Mouse (Mus musculus) embryonic facial prominence, embryonic 15.5 days (tissue): ENCODE results near the gene Gtf3c2. TPM values are rescaled to one million over a fixed set of nuclear protein-coding genes. Genes with fewer than 3 reads are reported as not detected.
A peak's percentile ranks its signal among the peaks of the same experiment; 100 is the strongest.

Source experiments
- ATAC-seq: fragments of 200-750 bp; cut with Nextera tagmentation; 2 replicates; pipeline ENCODE4 v1.8.0; 2017; ENCODE audit warnings: low read depth, moderate TSS enrichment; ENCODE audit not compliant: insufficient number of reproducible peaks, low FRiP score, low TSS enrichment
- H3K27ac ChIP-seq: fragments of 300-500 bp; sonication (generic); replicated peaks from 2 replicates; pipeline ENCODE4 v1.5.1; 2015; ENCODE audit warnings: mild to moderate bottlenecking, inconsistent platforms
- H3K27me3 ChIP-seq: fragments of 300-500 bp; sonication (generic); 2 replicates; pipeline ENCODE4 v1.6.1; 2015; ENCODE audit warnings: inconsistent platforms
- H3K36me3 ChIP-seq: fragments of 300-500 bp; sonication (generic); 2 replicates; pipeline ENCODE4 v1.6.1; 2015; ENCODE audit warnings: mild to moderate bottlenecking, inconsistent platforms
- H3K4me1 ChIP-seq: fragments of 300-500 bp; sonication (generic); 2 replicates; pipeline ENCODE4 v1.6.1; 2015; ENCODE audit warnings: inconsistent platforms
- H3K4me2 ChIP-seq: fragments of 300-500 bp; sonication (generic); replicated peaks from 2 replicates; pipeline ENCODE4 v1.6.1; 2015; ENCODE audit warnings: mild to moderate bottlenecking, inconsistent platforms
- H3K4me3 ChIP-seq: fragments of 300-500 bp; sonication (generic); replicated peaks from 2 replicates; pipeline ENCODE4 v1.5.1; 2015; ENCODE audit warnings: mild to moderate bottlenecking, inconsistent platforms
- H3K9ac ChIP-seq: fragments of 300-500 bp; sonication (generic); 2 replicates; pipeline ENCODE4 v1.6.1; 2015; ENCODE audit warnings: inconsistent platforms
- H3K9me3 ChIP-seq: fragments of 300-500 bp; sonication (generic); replicated peaks from 2 replicates; pipeline ENCODE4 v1.6.1; 2016; ENCODE audit warnings: inconsistent platforms
- WGBS: fragments of 180-500 bp; shearing (Covaris S2); methylation state at CpG from one replicate; pipeline ENCODE4 v1.1.7; 2015; 5-methylcytosine and 5-hydroxymethylcytosine counted together
- polyA plus RNA-seq: library from polyadenylated mRNA; unstranded; fragments of >200 nt; fragmentation: Nextera tagmentation; extraction: Ambion mirVana; gene quantifications from 2 replicates; pipeline ENCODE4 v1.2.1, GENCODE M21; 2015

Gene Gtf3c2
- polyA plus RNA-seq, 1 experiment from 2014 or later = 71.5 TPM

- H3K4me2 ChIP-seq = no peak overlapping the region
- 92% methylated on average over 6 of the region's 6 CpGs for WGBS
- H3K4me1 ChIP-seq = peaks cover 21% of the 10 kb centered on the region
- H3K27ac ChIP-seq = no peak overlapping the region
- H3K9me3 ChIP-seq = peaks cover 4% of the 10 kb centered on the region; the same call in 1 of the 2 replicates
- H3K9ac ChIP-seq = no peak overlapping the region
- H3K4me3 ChIP-seq = no peak overlapping the region
- H3K36me3 ChIP-seq = peaks cover 64% of the 10 kb centered on the region
- no peaks in the 10 kb centered on the region for H3K27me3 ChIP-seq
- no peak for ATAC-seq
These were observed 24.5 kb upstream of the Gtf3c2 start for GRCm38 (mm10) chr5:31204421-31204820.

GRCm38 (mm10) chr5:31203866-31204265, 23.9 kb upstream of the Gtf3c2 start:
- H3K36me3 ChIP-seq = peaks cover 70% of the 10 kb centered on the region
- H3K27me3 ChIP-seq = no peaks in the 10 kb centered on the region
- H3K4me3 ChIP-seq = no peak overlapping the region
- H3K4me2 ChIP-seq = no peak overlapping the region
- peaks cover 4% of the 10 kb centered on the region; the same call in 1 of the 2 replicates for H3K9me3 ChIP-seq
- H3K9ac ChIP-seq = no peak overlapping the region
- no peak overlapping the region for H3K27ac ChIP-seq
- peaks cover 21% of the 10 kb centered on the region for H3K4me1 ChIP-seq
- no peak for ATAC-seq
- 86% methylated on average over 2 of the region's 2 CpGs for WGBS

DNA sequence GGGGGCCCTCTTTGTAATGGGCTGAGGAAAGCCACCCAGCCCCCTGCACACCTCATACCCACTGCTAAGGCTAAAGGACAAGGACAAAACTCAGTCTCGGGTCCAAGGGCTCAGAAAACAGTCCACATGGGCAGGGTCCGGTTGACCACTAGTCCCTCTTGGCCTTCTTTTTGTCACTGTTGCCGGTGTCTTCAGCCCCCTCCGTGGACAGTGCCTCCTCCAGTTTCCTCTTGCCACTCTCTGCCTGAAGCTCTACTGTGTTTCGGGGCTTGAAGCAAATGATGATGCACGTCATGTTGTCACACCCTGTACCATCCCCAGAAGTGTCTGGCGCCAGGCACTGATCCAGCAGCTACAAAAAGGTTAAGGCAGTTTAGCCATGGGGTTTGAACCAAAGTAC, 23.0 kb upstream of the Gtf3c2 start:
- peaks cover 21% of the 10 kb centered on the region for H3K4me1 ChIP-seq
- peaks cover 4% of the 10 kb centered on the region; the same call in 1 of the 2 replicates for H3K9me3 ChIP-seq
- H3K4me3 ChIP-seq = peak overlapping the region; percentile 90
- WGBS = 82% methylated on average over 7 of the region's 7 CpGs
- peak overlapping the region; percentile 79 for H3K4me2 ChIP-seq
- no peaks in the 10 kb centered on the region for H3K27me3 ChIP-seq
- no peak for ATAC-seq
- H3K9ac ChIP-seq = no peak overlapping the region
- H3K36me3 ChIP-seq = peaks cover 74% of the 10 kb centered on the region
- H3K27ac ChIP-seq = peak overlapping the region; percentile 86

DNA sequence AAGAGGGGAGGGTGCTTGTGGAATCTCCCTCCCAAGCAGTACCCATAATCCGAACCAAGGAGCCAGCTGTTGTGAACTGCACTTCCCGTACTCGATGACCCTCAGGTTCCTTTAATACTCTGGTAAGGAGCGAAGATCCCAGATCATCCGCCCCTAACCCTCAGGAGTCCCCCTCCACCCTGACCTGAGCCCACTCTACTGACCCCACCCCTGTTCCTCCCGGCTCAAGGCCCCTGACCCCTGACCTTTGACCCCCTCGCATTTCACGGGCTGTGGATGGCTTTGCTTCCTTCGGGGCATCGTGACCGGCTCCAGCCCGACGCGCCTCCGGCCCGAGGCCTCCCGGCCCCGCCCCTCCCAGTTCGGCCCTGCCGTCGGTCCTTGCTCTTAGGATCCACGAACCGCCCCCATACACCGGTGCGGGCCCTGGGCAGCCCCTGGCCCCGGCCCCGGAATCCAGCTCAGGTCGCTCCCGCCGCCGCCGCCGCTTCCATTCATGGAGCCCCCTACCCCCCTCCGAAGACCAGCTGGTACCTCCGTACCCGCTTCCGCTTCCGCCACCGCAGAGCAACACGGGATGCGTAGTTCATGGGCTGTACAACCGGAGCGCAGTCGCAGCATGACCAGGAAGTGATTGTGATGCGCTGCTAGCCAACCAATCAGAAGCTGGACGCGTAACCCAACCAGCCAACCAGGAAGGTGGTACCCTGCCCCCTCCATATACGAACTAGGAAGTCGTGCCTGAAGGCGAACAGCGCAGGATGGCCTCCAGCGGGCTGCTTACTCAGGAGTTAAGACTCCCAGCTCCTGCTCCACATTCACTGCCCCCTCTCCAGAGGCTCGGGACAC, 22.0 kb upstream of the Gtf3c2 start, which contains the start of gene Zfp513:
Zfp513 (minus strand) TSS at position 562 of the 849 bp plus-strand sequence.
- peaks cover 4% of the 10 kb centered on the region; the same call in 1 of the 2 replicates for H3K9me3 ChIP-seq
- peak within 1 kb of the TSS; percentile 79 for H3K4me2 ChIP-seq
- H3K4me1 ChIP-seq = peaks cover 21% of the 10 kb centered on the region
- ATAC-seq = peak; percentile 96
- peaks cover 76% of the 10 kb centered on the region for H3K36me3 ChIP-seq
- H3K27ac ChIP-seq = peak within 1 kb of the TSS; percentile 86
- H3K9ac ChIP-seq = peak within 1 kb of the TSS; percentile 84
- WGBS = under 1% methylated on average over 53 of the region's 53 CpGs
- H3K27me3 ChIP-seq = no peaks in the 10 kb centered on the region
- H3K4me3 ChIP-seq = peak within 1 kb of the TSS; percentile 90

GRCm38 (mm10) chr5:31201042-31201741, 21.2 kb upstream of the Gtf3c2 start:
- H3K27ac ChIP-seq = peak overlapping the region; percentile 84
- peak overlapping the region; percentile 84 for H3K9ac ChIP-seq
- peak overlapping the region; percentile 79 for H3K4me2 ChIP-seq
- no peak for ATAC-seq
- WGBS = 14% methylated on average over 13 of the region's 13 CpGs
- H3K4me1 ChIP-seq = peaks cover 21% of the 10 kb centered on the region
- H3K4me3 ChIP-seq = peak overlapping the region; percentile 90
- peaks cover 4% of the 10 kb centered on the region; the same call in 1 of the 2 replicates for H3K9me3 ChIP-seq
- no peaks in the 10 kb centered on the region for H3K27me3 ChIP-seq
- H3K36me3 ChIP-seq = peaks cover 78% of the 10 kb centered on the region

DNA sequence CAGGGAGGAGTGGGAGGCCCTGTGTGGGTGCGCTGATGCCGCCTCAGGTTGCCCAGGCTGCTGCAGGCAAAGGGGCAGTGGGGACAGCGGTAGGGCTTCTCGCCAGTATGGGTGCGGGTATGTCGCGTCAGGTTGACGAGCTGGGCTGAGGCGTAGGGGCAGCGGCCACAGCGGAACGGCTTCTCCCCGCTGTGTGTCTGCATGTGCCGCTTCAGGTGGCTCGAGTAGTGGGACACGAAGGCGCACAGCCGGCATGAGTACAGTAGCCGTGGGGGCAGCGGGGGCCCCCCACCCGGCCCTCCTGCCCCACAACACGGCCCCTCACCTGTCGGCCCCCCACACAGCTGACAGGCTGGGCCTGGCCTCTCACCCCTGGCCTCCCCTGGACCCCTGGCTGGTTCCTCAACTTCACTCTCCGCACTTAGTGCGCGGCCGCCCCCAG, 20.4 kb upstream of the Gtf3c2 start:
- Histone ChIP-seq H3K4me1 (peaks cover 21% of the 10 kb centered on the region), H3K4me2 (0 out of 2 replicates have a peak overlapping the region, but pooled peaks have one; percentile 79), H3K9me3 (peaks cover 4% of the 10 kb centered on the region; the same call in 1 of the 2 replicates), H3K9ac (no peak overlapping the region), H3K36me3 (peaks cover 79% of the 10 kb centered on the region), H3K27me3 (no peaks in the 10 kb centered on the region), H3K27ac (no peak overlapping the region), H3K4me3 (peak overlapping the region; percentile 90)
- WGBS = 89% methylated on average over 27 of the region's 27 CpGs
- ATAC-seq = no peak

GRCm38 (mm10) chr5:31199893-31200292, 19.9 kb upstream of the Gtf3c2 start:
- H3K27me3 ChIP-seq = no peaks in the 10 kb centered on the region
- H3K4me3 ChIP-seq = no peak overlapping the region
- WGBS = 85% methylated on average over 9 of the region's 9 CpGs
- ATAC-seq = no peak
- H3K27ac ChIP-seq = no peak overlapping the region
- H3K4me1 ChIP-seq = peaks cover 21% of the 10 kb centered on the region
- no peak overlapping the region for H3K9ac ChIP-seq
- no peak overlapping the region for H3K4me2 ChIP-seq
- peaks cover 4% of the 10 kb centered on the region; the same call in 1 of the 2 replicates for H3K9me3 ChIP-seq
- peaks cover 78% of the 10 kb centered on the region for H3K36me3 ChIP-seq

- H3K9ac ChIP-seq = no peak overlapping the region
- H3K27ac ChIP-seq = no peak overlapping the region
- WGBS = 92% methylated on average over 19 of the region's 19 CpGs
- H3K4me2 ChIP-seq = no peak overlapping the region
- H3K9me3 ChIP-seq = peaks cover 4% of the 10 kb centered on the region; the same call in 1 of the 2 replicates
- peaks cover 25% of the 10 kb centered on the region for H3K4me1 ChIP-seq
- H3K36me3 ChIP-seq = peaks cover 79% of the 10 kb centered on the region
- H3K4me3 ChIP-seq = no peak overlapping the region
- H3K27me3 ChIP-seq = no peaks in the 10 kb centered on the region
- no peak for ATAC-seq
These were observed 19.5 kb upstream of the Gtf3c2 start for GRCm38 (mm10) chr5:31199321-31199892.

GRCm38 (mm10) chr5:31198616-31199320, 18.8 kb upstream of the Gtf3c2 start:
- no peaks in the 10 kb centered on the region for H3K27me3 ChIP-seq
- no peak for ATAC-seq
- no peak overlapping the region for H3K27ac ChIP-seq
- no peak overlapping the region for H3K4me3 ChIP-seq
- 80% methylated on average over 5 of the region's 5 CpGs for WGBS
- no peak overlapping the region for H3K4me2 ChIP-seq
- H3K9me3 ChIP-seq = peaks cover 4% of the 10 kb centered on the region; the same call in 1 of the 2 replicates
- no peak overlapping the region for H3K9ac ChIP-seq
- H3K4me1 ChIP-seq = peaks cover 31% of the 10 kb centered on the region
- H3K36me3 ChIP-seq = peaks cover 73% of the 10 kb centered on the region

DNA sequence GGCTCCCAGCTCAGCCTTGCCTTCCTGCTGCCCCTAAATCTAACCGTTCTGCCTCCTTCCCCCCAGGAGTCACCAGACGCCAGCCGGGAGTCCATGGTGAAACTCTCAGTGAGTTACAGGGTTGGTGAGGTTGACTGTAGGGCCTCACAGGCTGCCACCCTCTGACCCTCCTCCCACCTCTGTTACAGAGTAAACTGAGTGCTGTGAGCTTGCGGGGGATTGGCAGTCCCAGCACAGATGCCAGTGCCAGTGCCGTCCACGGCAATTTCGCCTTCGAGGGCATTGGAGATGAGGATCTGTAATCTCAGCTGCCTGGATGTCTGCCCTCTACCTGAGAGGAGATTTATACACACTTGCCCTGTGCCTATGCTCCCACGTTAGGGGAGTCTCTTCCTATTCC, 18.2 kb upstream of the Gtf3c2 start:
- Histone ChIP-seq H3K4me1 (peaks cover 33% of the 10 kb centered on the region), H3K4me2 (no peak overlapping the region), H3K36me3 (peaks cover 67% of the 10 kb centered on the region), H3K27me3 (no peaks in the 10 kb centered on the region), H3K27ac (no peak overlapping the region), H3K9me3 (peaks cover 4% of the 10 kb centered on the region; the same call in 1 of the 2 replicates), H3K4me3 (no peak overlapping the region), H3K9ac (no peak overlapping the region)
- WGBS = 82% methylated on average over 9 of the region's 9 CpGs
- ATAC-seq = no peak
